Mouse (Mus musculus): ENCODE results near the gene Slc12a8.
A peak's percentile ranks its signal among the peaks of the same experiment; 100 is the strongest.

The Slc12a8 gene

DNA sequence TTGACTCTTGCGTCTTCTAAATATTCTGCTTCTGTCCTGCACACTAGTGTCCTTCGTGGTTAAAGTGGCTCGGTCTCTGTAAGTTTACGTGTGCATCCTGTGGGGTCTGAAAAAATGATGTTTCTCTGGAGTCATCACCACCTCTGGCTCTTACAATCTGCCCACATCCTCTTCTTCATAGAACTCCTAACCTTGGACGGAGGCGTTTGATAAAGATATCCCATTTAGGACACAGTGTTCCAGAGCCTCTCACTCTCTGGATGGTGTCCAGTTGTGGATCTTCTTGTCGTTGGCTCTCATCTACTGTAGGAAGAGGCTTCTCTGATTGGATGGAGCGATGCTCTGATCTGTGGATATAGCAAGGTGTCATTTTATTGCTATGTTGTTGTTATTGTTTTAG lies 65.4 kb downstream of the Slc12a8 start:
- DNase-seq (ENCODE audit: extremely low spot score, low spot score), result no peak

DNA sequence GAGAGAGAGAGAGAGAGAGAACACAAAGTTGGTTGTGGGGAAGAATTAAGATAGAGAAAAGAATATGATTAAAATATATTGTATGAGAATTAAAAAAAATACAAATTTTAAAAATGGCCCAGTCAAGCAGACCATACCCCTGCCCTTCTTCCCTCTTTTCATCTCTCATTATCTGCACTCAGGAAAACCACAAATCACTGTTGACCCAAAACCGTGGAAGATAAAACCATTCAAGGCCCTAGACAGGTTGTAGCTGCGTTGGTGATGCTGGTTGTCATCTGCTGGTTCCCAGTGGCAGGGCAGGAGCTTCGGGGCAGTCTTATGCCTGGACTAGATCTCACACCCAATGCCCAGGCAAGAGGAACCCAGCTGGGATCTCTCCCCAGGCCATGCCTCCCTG lies 66.2 kb downstream of the Slc12a8 start:
- no peak for DNase-seq (ENCODE audit: extremely low spot score, low spot score)

- peak; percentile 54 for DNase-seq (ENCODE audit: extremely low spot score, low spot score)
Measured at GRCm38 (mm10) chr16:33583881-33584454, 66.8 kb downstream of the Slc12a8 start.

DNA sequence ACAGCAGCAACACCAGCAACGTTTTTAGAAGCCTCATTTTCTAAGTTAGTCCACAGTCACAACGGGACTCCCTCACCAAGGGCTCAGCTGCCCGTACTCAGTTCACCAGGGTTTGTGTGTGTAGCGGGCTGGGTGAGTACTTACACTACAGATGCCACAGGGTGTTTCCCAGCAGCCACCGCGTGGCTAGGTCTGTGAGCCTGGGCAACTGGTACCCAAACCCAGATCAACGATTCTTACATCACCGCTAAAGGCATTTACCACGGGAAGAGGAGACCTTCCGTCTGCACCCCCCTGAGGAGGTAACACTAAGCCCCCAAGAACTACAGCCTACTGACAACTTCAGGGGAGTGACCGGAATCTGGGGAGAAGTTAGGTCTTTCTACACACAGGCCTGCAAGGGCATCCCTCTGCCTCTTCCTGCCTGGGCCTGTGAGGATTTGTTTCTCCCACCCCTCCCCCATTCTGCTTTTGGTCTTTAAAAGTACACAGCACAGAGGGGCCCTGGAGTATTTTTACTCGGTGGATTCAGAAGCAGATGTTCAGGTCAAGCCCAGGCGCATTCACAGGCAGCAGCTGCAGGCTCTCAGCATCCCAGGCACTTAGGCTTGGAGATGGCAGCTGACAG lies 67.4 kb downstream of the Slc12a8 start:
- peak; percentile 61 for DNase-seq (ENCODE audit: extremely low spot score, low spot score)

DNA sequence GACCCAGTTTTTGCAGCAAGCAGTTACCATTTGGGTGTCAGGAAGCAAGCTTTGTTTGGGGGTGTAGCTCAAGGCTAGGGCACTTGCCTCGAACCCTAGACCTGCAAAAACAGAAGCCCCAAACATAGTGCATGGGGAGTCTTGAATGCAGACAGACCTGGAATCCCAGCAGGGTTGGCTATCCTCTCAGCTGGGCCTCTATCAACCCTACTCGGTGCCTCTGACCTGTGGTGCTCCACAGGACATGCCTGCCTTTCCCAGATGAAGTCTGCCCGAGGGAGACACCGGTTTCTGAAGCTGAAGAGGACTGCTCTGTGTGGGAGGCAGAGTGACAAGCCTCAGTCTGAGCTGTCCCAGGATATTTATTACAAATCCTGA lies 67.9 kb downstream of the Slc12a8 start:
- DNase-seq (ENCODE audit: extremely low spot score, low spot score), result no peak

- no peak for DNase-seq (ENCODE audit: extremely low spot score, low spot score)
Measured at GRCm38 (mm10) chr16:33587283-33588127, 70.4 kb downstream of the Slc12a8 start.

DNA sequence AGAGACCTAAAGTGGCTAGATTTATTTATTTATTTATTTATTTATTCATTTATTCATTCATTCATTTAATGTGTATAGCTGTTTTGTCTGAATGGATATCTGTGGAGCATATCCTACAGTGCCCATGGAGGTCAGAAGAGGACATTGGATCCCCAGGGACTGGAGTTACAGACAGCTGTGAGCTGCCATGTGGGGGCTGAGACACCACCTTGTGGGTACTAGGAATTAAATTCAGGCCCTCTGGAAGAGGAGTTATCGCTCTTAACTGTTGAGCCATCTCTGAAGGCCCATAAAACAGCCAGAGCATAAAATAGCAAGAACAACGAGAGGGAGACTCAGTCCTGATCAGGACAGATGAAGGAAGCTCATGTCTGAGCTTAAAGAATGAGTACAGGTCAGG lies 71.7 kb downstream of the Slc12a8 start:
- no peak for DNase-seq (ENCODE audit: extremely low spot score, low spot score)

DNA sequence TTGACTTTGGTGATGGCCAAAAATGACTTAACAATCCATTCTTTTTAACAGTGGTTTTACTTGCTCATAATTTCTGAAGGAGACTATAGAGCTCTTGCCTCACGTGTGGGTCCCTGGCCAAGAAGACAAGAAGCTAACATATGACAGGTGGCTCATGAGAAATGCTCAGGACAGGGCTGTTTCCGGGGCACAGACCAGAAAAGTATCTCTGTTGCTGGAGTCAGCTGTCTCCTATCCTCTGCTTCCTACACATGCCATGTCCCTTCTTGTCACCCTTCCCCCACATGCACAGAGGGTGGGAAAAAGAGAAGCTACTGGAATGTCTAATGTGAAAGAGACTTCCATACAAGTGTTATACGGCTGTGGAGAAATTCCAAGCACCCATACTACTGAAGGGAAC lies 73.3 kb downstream of the Slc12a8 start:
- no peak for DNase-seq (ENCODE audit: extremely low spot score, low spot score)

- no peak for DNase-seq (ENCODE audit: extremely low spot score, low spot score)
Measured at GRCm38 (mm10) chr16:33591390-33592067, 74.4 kb downstream of the Slc12a8 start.

GRCm38 (mm10) chr16:33592286-33592685 lies 75.2 kb downstream of the Slc12a8 start:
- no peak for DNase-seq (ENCODE audit: extremely low spot score, low spot score)

- DNase-seq (ENCODE audit: extremely low spot score, low spot score), result no peak
Measured at GRCm38 (mm10) chr16:33593467-33593866, 76.3 kb downstream of the Slc12a8 start.

DNA sequence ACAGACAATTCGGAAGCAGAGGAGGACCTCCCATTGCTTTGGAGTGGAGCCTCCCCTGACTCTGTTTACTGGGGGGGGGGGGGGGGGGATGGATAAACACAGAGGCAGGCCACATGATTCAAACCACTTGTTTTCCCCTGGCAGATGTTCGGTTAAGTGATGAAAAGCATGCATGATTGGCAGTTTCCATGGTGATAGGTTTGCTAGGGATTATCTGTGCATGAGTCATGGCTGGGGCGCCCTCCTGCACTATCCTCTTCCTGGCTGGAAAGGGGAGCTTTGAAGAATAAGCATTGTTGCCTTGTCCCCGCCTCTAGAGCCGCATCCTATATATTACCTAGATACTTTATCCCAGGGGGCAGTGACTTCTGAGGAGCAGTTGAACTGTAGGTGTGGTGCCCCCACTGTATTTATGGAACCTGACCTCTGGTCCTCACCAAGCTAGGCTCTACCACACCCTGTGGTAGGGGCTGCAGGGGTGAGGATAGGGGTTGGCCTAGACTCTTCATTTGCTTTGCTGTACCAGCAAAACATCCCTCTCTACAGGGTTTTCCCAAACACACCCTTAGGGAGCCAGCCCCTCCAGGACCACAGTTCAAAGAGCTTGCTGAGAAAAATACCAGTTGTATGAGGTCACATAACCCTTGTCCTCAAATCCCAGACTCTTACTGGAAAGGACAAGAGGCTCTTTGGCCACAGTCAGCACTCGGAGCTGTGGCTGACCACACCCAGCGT lies 77.1 kb downstream of the Slc12a8 start:
- DNase-seq (ENCODE audit: extremely low spot score, low spot score), result peak; percentile 41

DNA sequence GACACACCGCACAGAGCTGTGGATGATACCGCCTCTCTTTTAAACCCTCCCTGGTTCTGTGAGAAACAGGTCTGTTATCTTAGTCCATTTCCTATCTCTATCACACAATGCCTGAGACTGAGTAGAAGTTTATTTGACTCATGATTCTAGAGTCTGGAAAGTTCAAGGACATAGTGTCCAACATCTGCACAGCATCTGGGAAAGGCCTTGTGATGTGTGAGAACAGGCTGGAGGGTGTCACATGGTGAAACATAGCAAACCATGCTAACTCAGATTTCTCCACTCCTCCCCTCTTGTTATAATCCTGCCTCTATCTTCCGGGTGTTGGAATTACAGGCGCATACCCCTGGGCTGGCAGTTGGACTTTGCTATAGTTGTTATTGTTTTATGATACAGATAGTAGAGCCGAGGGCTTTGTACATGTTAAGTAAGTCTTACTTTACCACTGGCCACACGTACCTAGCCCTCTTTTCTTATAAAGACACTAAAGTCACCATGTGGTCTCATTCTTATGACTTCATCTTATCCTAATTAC lies 78.2 kb downstream of the Slc12a8 start:
- no peak for DNase-seq (ENCODE audit: extremely low spot score, low spot score)

- no peak for DNase-seq (ENCODE audit: extremely low spot score, low spot score)
Measured at GRCm38 (mm10) chr16:33596213-33596612, 79.1 kb downstream of the Slc12a8 start.

- DNase-seq (ENCODE audit: extremely low spot score, low spot score), result no peak
Measured at GRCm38 (mm10) chr16:33600216-33600615, 83.1 kb downstream of the Slc12a8 start.

DNA sequence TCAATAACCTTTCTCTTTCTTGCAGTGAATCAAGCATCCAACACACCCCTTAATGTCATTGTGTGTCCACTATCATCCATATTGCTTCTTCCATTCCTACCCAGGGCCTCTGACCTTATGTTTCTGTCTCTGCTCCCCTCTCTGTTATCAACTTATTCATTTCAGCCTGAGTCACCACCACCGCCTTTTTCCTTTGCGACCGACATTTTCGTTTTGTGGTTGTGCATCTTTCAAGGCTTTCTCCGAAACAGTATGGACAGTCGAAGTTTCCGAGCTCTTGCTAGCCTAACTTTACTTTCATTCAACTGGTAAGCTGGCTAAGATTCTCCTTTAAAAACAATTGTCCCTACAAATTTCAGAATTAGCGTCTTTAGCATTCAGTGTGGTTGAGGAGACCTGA lies 84.2 kb downstream of the Slc12a8 start:
- DNase-seq (ENCODE audit: extremely low spot score, low spot score), result no peak

DNA sequence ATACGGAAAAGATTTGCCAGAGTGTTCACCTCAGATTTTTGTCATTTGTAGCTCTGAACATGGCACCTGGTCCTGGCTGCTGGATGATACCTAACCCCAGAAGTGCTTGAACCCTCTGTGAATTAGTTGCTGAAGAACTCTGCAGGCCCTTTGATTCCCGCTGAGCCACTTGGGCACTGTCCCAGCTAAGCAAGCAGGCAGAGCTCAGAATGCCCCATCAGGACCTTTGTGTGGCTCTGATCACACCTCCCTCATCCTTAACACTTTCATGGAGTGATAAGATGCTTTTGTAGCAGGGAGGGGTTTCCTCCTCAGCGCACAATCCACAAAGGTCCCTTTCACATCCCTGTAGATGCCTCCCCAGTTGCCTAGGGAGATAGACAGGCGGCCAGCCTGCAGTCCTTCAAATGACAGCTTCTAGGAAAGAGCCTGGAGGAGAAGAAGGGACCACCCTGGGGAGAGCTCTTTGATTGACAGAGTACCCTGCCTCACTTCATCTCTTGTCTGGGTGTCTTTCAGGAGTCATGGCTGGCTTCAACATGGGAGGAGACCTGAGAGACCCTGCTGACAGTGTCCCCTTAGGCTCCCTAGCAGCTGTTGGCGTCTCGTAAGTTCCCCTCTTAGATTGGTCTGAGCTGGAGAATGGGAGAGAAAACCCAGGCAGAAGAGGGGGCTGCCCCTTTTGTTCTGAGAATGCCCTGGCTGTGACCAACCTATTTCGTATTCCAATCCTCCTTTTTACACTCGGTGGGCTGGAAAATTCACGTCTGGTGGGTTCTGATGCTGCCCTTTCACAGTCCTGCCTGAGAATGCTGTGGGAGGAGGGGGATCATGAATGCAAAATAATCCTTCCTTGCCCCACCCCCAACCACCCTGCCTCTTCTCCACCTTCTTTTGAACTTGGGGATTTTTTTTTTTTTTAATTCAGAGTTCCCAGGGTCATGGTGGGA lies 88.8 kb downstream of the Slc12a8 start:
- peak; percentile 60 for DNase-seq (ENCODE audit: extremely low spot score, low spot score)

GRCm38 (mm10) chr16:33606691-33607532 lies 89.8 kb downstream of the Slc12a8 start:
- DNase-seq (ENCODE audit: extremely low spot score, low spot score), result no peak

- DNase-seq (ENCODE audit: extremely low spot score, low spot score), result no peak
Measured at GRCm38 (mm10) chr16:33609554-33609953, 92.4 kb downstream of the Slc12a8 start.
